Mouse (Mus musculus) heart, adult 8-10 months (tissue): ENCODE data around the gene Ppm1e. TPM values are rescaled to one million over a fixed set of nuclear protein-coding genes. Genes with fewer than 3 reads are reported as not detected.

ENCODE experiments used
- DNase-seq: peaks from one replicate; pipeline ENCODE4 v3.0.0; 2022; ENCODE audit warnings: low spot score
- total RNA-seq, 4 experiments: library from RNA; stranded (reverse); gene quantifications; 2 replicates each; pipeline ENCODE4 v1.2.4; 2022

Gene Ppm1e
- total RNA-seq, 4 experiments from 2014 or later, result 3.7 to 7.1 (median 5.3) TPM

- no peak for DNase-seq
Observed at GRCm38 (mm10) chr11:87253294-87253693, 105.5 kb downstream of the Ppm1e start.

GRCm38 (mm10) chr11:87250132-87250531 is 108.7 kb downstream of the Ppm1e start:
- DNase-seq, result no peak

- DNase-seq, result peak; percentile 16
Observed at GRCm38 (mm10) chr11:87247494-87247866, 111.3 kb downstream of the Ppm1e start.

GRCm38 (mm10) chr11:87246724-87247493 is 111.9 kb downstream of the Ppm1e start:
- DNase-seq, result no peak

- no peak for DNase-seq
Observed at GRCm38 (mm10) chr11:87246107-87246651, 112.6 kb downstream of the Ppm1e start.

- DNase-seq, result no peak
Observed at GRCm38 (mm10) chr11:87245171-87245840, 113.5 kb downstream of the Ppm1e start.

GRCm38 (mm10) chr11:87241256-87241655 is 117.6 kb downstream of the Ppm1e start:
- DNase-seq, result no peak

- no peak for DNase-seq
Observed at GRCm38 (mm10) chr11:87240833-87241215, 118.0 kb downstream of the Ppm1e start.

- DNase-seq, result no peak
Observed at GRCm38 (mm10) chr11:87240141-87240832, 118.5 kb downstream of the Ppm1e start.

- DNase-seq, result no peak
Observed at GRCm38 (mm10) chr11:87238891-87239530, 119.8 kb downstream of the Ppm1e start.

GRCm38 (mm10) chr11:87235486-87235872 is 123.3 kb downstream of the Ppm1e start:
- no peak for DNase-seq

GRCm38 (mm10) chr11:87234743-87235485 is 123.9 kb downstream of the Ppm1e start:
- no peak for DNase-seq

GRCm38 (mm10) chr11:87233377-87233776 is 125.4 kb downstream of the Ppm1e start:
- DNase-seq, result no peak

GRCm38 (mm10) chr11:87227056-87227455 is 131.8 kb downstream of the Ppm1e start:
- no peak for DNase-seq

GRCm38 (mm10) chr11:87222686-87223085 is 136.1 kb downstream of the Ppm1e start:
- DNase-seq, result no peak

GRCm38 (mm10) chr11:87212313-87212712 is 146.5 kb downstream of the Ppm1e start:
- DNase-seq, result no peak

Other genes with a start within 250 kb of the Ppm1e start
- gene Ska2, start 249.8 kb downstream of the Ppm1e start, total RNA-seq, result 10 to 100 TPM; 13.8 to 16.9 (median 15.0) TPM
- gene Trim37, start 231.9 kb downstream of the Ppm1e start, total RNA-seq, result 1 to 10 TPM; 4.5 to 9.5 (median 6.9) TPM
- gene Rad51c, start 45.9 kb upstream of the Ppm1e start, total RNA-seq, result 1 to 10 TPM in 2 of 4 experiments, under 1 TPM in 2; 0.72 to 2.0 (median 1.2) TPM
- under 1 TPM in 3 of 4 experiments, not detected in 1; 0.16 to 0.29 (median 0.19) TPM for gene Tex14, start 46.0 kb upstream of the Ppm1e start, total RNA-seq
- not detected for gene Gm11492, start 207.6 kb upstream of the Ppm1e start, total RNA-seq
- 10 to 100 TPM; 36.5 to 54.5 (median 37.7) TPM for gene Sept4, start 209.9 kb upstream of the Ppm1e start, total RNA-seq
- gene Mtmr4, start 233.1 kb upstream of the Ppm1e start, total RNA-seq, result 10 to 100 TPM; 20.6 to 25.1 (median 23.0) TPM